Mouse (Mus musculus) spleen, adult 12 weeks (tissue): Measurements from ENCODE around the gene Vmn1r69.

Experiments
- DNase-seq: peaks from one replicate; pipeline ENCODE4 v3.0.0; 2022; ENCODE audit warnings: low spot score

The Vmn1r69 gene

DNA sequence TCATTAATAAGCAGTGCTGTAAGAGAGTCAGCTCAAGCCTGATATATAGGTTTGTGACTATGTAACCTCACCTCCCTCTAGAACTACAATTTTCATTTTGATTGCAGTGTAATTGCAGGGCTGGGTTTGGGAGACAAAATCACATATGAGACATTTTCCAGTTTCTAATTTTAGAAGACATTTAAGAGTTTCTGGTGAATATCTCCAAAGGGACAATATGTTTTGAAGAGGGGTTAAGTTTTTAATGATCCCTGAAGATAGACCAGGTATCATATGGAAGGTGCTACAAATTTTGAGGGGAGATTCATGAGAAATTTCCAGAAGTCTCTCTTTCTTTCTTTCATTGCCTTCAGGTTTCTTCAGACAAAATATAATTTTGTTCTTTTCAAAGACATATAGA is at the start of gene Vmn1r69:
Vmn1r69 (minus strand) TSS at position 101 of the 400 bp plus-strand sequence.
- DNase-seq, result no peak

- DNase-seq, result no peak
Measured at GRCm38 (mm10) chr7:10631232-10631631, 17.8 kb upstream of the Vmn1r69 start, which contains the start of gene Vmn1r70. Gene Vmn1r70, plus strand, starts transcription at chr7:10631532.

GRCm38 (mm10) chr7:10558385-10558784 is 55.1 kb downstream of the Vmn1r69 start, which contains the start of gene Vmn1r68:
Gene Vmn1r68, minus strand, starts transcription at chr7:10558485.
- DNase-seq, result no peak
